Mouse (Mus musculus) stomach, embryonic 16.5 days (tissue): Measurements from ENCODE around the gene Gm42906. TPM values are rescaled to one million over a fixed set of nuclear protein-coding genes. Genes with fewer than 3 reads are reported as not detected.
A peak's percentile ranks its signal among the peaks of the same experiment; 100 is the strongest.

Experiments
- ATAC-seq: fragments of 200-750 bp; cut with Nextera tagmentation; 2 replicates; pipeline ENCODE4 v1.8.0; 2017; ENCODE audit warnings: moderate number of reproducible peaks, moderate TSS enrichment; ENCODE audit not compliant: insufficient read depth, low FRiP score
- H3K27ac ChIP-seq: fragments of 300-500 bp; sonication (generic); 2 replicates; pipeline ENCODE4 v1.5.1; 2014; ENCODE audit warnings: low read length
- H3K27me3 ChIP-seq: fragments of 300-500 bp; sonication (generic); 2 replicates; pipeline ENCODE4 v1.6.1; 2014; ENCODE audit warnings: low read length, control low read depth, mixed read lengths; ENCODE audit not compliant: control insufficient read depth, insufficient read depth
- H3K36me3 ChIP-seq: fragments of 300-500 bp; sonication (generic); 2 replicates; pipeline ENCODE4 v1.6.1; 2014; ENCODE audit warnings: low read length; ENCODE audit not compliant: control insufficient read depth, insufficient read depth
- H3K4me1 ChIP-seq: fragments of 300-500 bp; sonication (generic); 2 replicates; pipeline ENCODE4 v1.6.1; 2014; ENCODE audit warnings: low read length, control low read depth, mixed read lengths; ENCODE audit not compliant: control insufficient read depth, insufficient read depth
- H3K4me2 ChIP-seq: fragments of 300-500 bp; sonication (generic); 2 replicates; pipeline ENCODE4 v1.6.1; 2014; ENCODE audit warnings: low read depth, low read length, mixed read lengths
- H3K4me3 ChIP-seq: fragments of 300-500 bp; sonication (generic); replicated peaks from 2 replicates; pipeline ENCODE4 v1.5.1; 2014; ENCODE audit warnings: mild to moderate bottlenecking, low read length
- H3K9ac ChIP-seq: fragments of 300-500 bp; sonication (generic); 2 replicates; pipeline ENCODE4 v1.6.1; 2014; ENCODE audit warnings: low read length
- H3K9me3 ChIP-seq: fragments of 300-500 bp; sonication (generic); replicated peaks from 2 replicates; pipeline ENCODE4 v1.6.1; 2016; ENCODE audit warnings: low read length, control low read depth; ENCODE audit not compliant: control insufficient read depth
- WGBS: fragments of 180-500 bp; shearing (Covaris S2); extraction: QIAGEN DNeasy Blood & Tissue Kit; methylation state at CpG from one replicate; pipeline ENCODE4 v1.1.7; 2014; 5-methylcytosine and 5-hydroxymethylcytosine counted together
- polyA plus RNA-seq: library from polyadenylated mRNA; unstranded; fragments of >200 nt; fragmentation: Nextera tagmentation; extraction: Ambion mirVana; gene quantifications from 2 replicates; pipeline ENCODE4 v1.2.1, GENCODE M21; 2015

The Gm42906 gene
- polyA plus RNA-seq, 1 experiment from 2014 or later: not detected

DNA sequence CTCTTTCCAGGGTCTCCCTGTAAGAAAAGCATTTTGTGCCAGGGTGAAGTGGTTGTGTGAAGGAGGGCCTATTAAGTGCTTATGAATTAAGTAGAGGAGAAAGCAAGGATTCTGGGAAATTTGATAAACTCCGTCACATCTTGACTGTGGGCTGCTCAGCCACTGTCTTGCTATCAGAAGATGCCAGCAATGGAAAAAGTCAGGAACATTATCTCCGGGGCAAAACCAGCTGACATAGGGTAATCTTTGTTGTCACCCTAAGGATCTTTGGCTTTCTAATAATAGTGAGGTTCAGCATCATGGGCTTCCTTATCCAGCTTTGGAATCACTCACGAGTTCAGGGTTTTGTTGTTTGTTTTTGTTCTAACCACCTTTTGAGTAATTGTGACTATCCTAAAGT is 14.3 kb downstream of the Gm42906 start:
- no peak overlapping the region for H3K9ac ChIP-seq
- H3K4me3 ChIP-seq: no peak overlapping the region
- H3K27me3 ChIP-seq: no peaks in the 10 kb centered on the region
- no peak overlapping the region for H3K4me2 ChIP-seq
- 60% methylated on average over 3 of the region's 3 CpGs for WGBS
- no peak for ATAC-seq
- no peak overlapping the region for H3K27ac ChIP-seq
- H3K4me1 ChIP-seq: peaks cover 14% of the 10 kb centered on the region; the same call in 1 of the 2 replicates
- H3K36me3 ChIP-seq: no peaks in the 10 kb centered on the region
- H3K9me3 ChIP-seq: no peaks in the 10 kb centered on the region

DNA sequence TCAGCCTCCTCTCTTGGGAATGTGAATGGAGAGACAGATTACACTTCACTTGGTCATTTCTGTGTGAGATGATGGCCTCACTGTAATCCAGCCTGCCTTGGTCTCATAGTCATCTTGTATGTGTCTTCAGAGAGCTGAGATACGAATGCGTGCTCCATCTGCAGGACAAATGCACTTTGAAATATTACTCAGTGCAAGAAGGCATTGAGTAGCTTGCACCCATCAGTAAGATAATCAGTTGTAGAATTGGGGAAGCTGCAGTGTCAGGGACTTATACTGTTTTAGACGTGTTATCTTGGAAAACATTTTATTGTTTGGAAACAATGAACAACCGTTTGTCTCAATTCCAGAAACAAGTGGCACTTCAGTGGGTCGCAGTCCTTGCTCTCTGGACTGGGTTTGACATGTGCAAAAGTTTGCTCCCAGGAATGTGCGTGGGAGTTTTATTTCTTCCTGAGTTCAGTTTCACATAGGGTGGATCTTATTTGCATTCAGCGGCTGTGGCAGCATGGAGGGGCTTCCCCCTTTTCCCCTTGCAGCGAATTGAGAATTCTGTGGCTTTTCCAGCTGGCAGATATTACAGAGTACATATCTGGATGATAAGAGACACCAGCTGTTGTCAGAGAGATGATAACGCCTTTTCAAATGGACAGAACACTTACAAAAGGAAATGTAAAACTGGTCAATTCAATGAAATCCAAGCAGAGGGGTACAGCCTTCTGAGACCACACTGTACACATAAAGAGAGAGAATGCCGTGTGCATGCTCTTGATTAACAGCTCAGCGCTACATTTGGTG is 15.1 kb downstream of the Gm42906 start:
- peaks cover 16% of the 10 kb centered on the region; the same call in 1 of the 2 replicates for H3K4me1 ChIP-seq
- H3K36me3 ChIP-seq: no peaks in the 10 kb centered on the region
- H3K4me2 ChIP-seq: no peak overlapping the region
- H3K9me3 ChIP-seq: no peaks in the 10 kb centered on the region
- H3K4me3 ChIP-seq: no peak overlapping the region
- ATAC-seq: no peak
- H3K9ac ChIP-seq: 0 out of 2 replicates have a peak overlapping the region, but pooled peaks have one; percentile 14
- no peaks in the 10 kb centered on the region for H3K27me3 ChIP-seq
- WGBS: 41% methylated on average over 11 of the region's 11 CpGs
- peak overlapping the region; percentile 14; the same call in 1 of the 2 replicates for H3K27ac ChIP-seq

DNA sequence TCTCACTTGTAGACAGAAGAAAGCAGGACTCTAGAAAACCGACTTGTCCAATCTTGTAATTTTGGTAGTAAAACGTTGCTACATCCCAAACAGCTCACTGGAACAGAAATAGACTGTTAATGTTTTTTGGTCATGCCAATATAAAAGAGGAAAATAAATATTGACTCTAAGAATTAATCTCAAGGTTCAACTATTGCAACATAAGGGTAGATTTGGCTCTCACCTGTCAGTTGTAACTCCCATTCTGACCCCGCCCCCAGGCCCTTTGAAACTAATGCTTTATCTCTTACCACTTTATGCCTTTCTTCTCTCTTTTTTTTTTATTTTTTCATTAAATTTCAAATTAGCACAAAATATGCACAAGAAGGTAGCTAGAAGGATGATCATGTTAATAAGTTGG is 18.0 kb downstream of the Gm42906 start:
- H3K36me3 ChIP-seq: no peaks in the 10 kb centered on the region
- no peaks in the 10 kb centered on the region for H3K27me3 ChIP-seq
- no peak overlapping the region for H3K4me2 ChIP-seq
- ATAC-seq: no peak
- no peaks in the 10 kb centered on the region for H3K9me3 ChIP-seq
- H3K4me3 ChIP-seq: no peak overlapping the region
- WGBS: 53% methylated on average over 3 of the region's 3 CpGs
- H3K9ac ChIP-seq: no peak overlapping the region
- peak overlapping the region; percentile 82 for H3K27ac ChIP-seq
- H3K4me1 ChIP-seq: peaks cover 16% of the 10 kb centered on the region; the same call in 1 of the 2 replicates

DNA sequence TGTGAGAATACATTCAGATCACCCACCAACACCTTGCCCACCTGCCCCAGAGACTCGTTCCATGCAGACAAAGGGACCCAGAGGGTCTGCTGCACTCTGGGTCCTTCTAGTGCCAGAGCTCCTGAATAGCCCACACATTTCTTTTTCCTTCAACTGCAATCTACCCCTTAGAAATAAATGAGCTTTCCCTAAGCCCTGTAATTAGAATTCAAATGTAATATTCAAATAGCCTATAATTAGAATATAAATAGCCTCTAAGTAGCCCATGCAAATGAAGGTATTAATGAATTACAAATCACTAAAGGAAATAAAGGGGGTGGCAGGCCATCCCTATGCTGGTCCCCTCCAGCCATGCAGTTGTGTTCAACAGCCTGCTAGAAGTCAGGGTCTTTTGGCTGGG is 18.7 kb downstream of the Gm42906 start:
- Histone ChIP-seq H3K27me3 (no peaks in the 10 kb centered on the region), H3K4me2 (no peak overlapping the region), H3K4me3 (no peak overlapping the region), H3K4me1 (peaks cover 16% of the 10 kb centered on the region; the same call in 1 of the 2 replicates), H3K9me3 (no peaks in the 10 kb centered on the region), H3K36me3 (no peaks in the 10 kb centered on the region), H3K27ac (peak overlapping the region; percentile 73), H3K9ac (no peak overlapping the region)
- ATAC-seq: no peak
- WGBS: 14% methylated on average over 1 of the region's 1 CpGs

DNA sequence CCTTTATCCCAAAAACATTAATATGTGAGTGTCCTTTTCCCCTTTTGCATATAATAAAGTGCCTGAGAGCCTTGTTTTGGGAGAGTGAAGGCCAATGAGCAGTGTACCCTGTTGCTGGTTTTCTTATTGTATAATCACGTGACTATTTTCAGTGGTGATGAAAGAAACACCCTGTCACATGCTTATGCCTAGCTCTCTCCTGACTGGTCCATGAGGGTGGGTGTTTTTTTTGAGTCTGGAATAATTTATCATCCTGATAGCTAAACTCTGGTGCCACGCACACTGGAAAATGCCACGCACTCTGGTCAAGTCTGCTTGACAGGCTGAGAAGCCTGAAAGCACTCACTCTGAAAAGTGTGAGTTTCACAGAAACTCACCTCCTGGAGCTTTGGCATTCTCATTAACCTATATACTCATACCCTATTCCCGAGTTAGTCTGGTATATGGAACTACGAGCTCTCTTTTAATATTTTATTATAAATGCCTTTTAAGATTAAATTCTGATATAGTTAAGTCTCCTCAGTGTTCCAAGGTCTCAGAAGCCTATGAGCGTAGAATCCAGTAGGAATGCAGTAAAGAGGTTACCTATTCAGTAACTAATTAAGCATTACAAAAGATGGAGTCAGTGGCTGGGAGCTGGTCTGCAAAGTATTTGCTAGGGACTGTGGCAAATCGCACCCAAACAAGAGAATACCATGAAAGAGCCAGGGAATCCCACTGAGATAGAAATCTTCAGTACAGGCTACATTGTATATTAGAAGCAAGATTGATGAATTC is 19.7 kb downstream of the Gm42906 start:
- Histone ChIP-seq H3K9ac (no peak overlapping the region), H3K9me3 (no peaks in the 10 kb centered on the region), H3K4me2 (no peak overlapping the region), H3K36me3 (no peaks in the 10 kb centered on the region), H3K4me3 (no peak overlapping the region), H3K27ac (peak overlapping the region; percentile 60; the same call in 1 of the 2 replicates), H3K4me1 (peaks cover 14% of the 10 kb centered on the region; the same call in 1 of the 2 replicates), H3K27me3 (no peaks in the 10 kb centered on the region)
- no peak for ATAC-seq
- 49% methylated on average over 7 of the region's 7 CpGs for WGBS

DNA sequence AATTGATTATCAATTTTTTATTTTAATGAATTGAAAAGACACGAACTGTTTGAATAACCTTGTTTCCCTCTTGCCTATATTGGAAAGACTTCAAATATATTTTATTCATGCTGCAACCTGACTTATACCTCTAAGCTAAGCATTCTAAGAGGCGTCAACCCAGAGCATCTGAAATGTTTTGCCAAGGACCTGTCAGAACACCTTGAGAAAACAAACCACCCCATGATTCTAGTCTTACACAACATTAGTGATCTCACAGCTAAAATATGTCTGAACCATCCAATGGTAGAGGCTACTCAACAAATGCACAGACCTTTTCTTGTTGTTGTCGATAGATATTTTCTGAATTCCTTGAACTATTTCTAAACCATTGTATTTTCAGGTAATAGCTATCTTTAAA is 20.5 kb downstream of the Gm42906 start:
- no peak overlapping the region for H3K4me2 ChIP-seq
- WGBS: 70% methylated on average over 3 of the region's 3 CpGs
- no peak overlapping the region for H3K4me3 ChIP-seq
- no peak for ATAC-seq
- H3K36me3 ChIP-seq: no peaks in the 10 kb centered on the region
- no peaks in the 10 kb centered on the region for H3K9me3 ChIP-seq
- no peaks in the 10 kb centered on the region for H3K27me3 ChIP-seq
- H3K9ac ChIP-seq: no peak overlapping the region
- peaks cover 6% of the 10 kb centered on the region; the same call in 1 of the 2 replicates for H3K4me1 ChIP-seq
- peak overlapping the region; percentile 57; the same call in 1 of the 2 replicates for H3K27ac ChIP-seq

DNA sequence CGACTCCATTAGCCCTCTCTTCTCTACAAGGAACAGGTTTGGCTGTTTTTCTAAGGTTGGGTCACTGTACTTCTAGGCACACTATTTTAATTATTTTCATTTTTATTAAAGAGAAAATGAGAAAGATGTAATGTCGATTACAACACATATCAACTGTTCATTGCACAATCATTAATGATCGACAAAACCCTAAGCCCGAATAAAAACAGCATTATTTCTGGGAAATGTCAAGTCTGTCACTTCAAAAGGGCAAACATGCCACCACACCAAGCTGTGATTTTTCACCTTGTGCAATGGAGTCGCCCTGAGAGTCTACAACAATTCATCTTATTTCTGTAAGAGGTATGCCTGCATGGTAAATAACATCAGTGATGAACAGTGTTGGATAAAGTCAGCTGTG is 21.7 kb downstream of the Gm42906 start:
- Histone ChIP-seq H3K36me3 (no peaks in the 10 kb centered on the region), H3K27ac (no peak overlapping the region; the same call in 1 of the 2 replicates), H3K9ac (no peak overlapping the region), H3K4me3 (no peak overlapping the region), H3K27me3 (no peaks in the 10 kb centered on the region), H3K4me1 (0 out of 2 replicates have a peak, but pooled peaks cover 4% of the 10 kb centered on the region), H3K9me3 (no peaks in the 10 kb centered on the region), H3K4me2 (no peak overlapping the region)
- no peak for ATAC-seq
- WGBS: 59% methylated on average over 5 of the region's 5 CpGs

DNA sequence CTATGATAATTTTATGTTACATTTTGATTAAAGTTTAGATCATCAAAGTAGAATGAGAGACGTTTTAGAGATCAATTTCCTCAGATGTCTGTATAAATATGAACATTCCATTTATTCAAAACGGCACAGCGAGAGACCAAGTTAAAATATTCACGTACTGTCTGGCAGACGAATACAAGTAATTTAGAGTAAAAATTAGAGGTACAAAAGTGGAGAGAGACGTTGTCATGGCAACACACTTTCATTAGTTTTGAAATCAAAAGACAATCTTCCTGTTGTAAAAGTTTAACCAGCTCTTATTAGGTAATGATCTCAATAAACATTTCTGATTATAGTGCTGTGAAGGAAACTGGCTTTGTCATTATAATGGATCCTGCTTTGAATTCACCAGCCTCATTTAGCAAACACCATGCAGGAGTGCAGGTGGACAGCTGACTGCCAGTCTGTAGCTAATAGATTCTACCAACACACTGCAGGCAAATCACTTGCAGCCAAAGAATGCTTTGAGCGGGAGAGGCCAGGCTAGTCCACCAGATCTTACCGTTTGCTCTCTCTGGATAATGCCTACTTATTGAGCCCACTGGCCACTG is 22.6 kb downstream of the Gm42906 start:
- Histone ChIP-seq H3K9me3 (no peaks in the 10 kb centered on the region), H3K27ac (no peak overlapping the region), H3K27me3 (no peaks in the 10 kb centered on the region), H3K9ac (no peak overlapping the region), H3K4me1 (0 out of 2 replicates have a peak, but pooled peaks cover 4% of the 10 kb centered on the region), H3K4me3 (no peak overlapping the region), H3K4me2 (no peak overlapping the region), H3K36me3 (no peaks in the 10 kb centered on the region)
- 58% methylated on average over 8 of the region's 8 CpGs for WGBS
- no peak for ATAC-seq
